Mouse (Mus musculus) myocyte (in vitro differentiated cells): ENCODE results near the gene Ascc1.

Experiments
- MYOG ChIP-seq, 3 experiments: IDR thresholded peaks; one replicate each; pipeline ENCODE4 v1.6.1; 2011; ENCODE audit warnings: control low read depth in 2 of 3, low read depth in 2 of 3, mild to moderate bottlenecking in 2 of 3; ENCODE audit not compliant: insufficient read length in 2 of 3, control insufficient read depth in 1 of 3, insufficient read depth in 1 of 3
- POLR2A ChIP-seq: IDR thresholded peaks from one replicate; pipeline ENCODE4 v1.6.1; 2011; ENCODE audit warnings: low read depth, mild to moderate bottlenecking, control low read depth, moderate library complexity; ENCODE audit not compliant: insufficient read length

- TF ChIP-seq POLR2A (no peak), MYOG (IDR thresholded peaks at IDR 0.05; ENCODE audit: control insufficient read depth in 1 of 3, insufficient read depth in 1 of 3, insufficient read length in 2 of 3, low read depth in 2 of 3) (peak in 1 of 3 experiments; percentile 16)
Measured at GRCm38 (mm10) chr10:60078561-60078917, 75.9 kb downstream of the Ascc1 start.
